Mouse (Mus musculus): ENCODE measurements around the gene Zfp239.
"Not testable (repeated sequence)": the region's sequence is repeated elsewhere in the genome, so short reads cannot be mapped to it uniquely, and the experiment has no call there.

The Zfp239 gene

GRCm38 (mm10) chr6:117861848-117862247, at the start of gene Zfp239:
Gene Zfp239, plus strand, starts transcription at chr6:117862100.
- DNase-seq = no peak

GRCm38 (mm10) chr6:117814681-117815080, 47.2 kb upstream of the Zfp239 start:
- no peak for DNase-seq

- no peak for DNase-seq
Measured at GRCm38 (mm10) chr6:117817108-117817541, 44.8 kb upstream of the Zfp239 start.

GRCm38 (mm10) chr6:117820327-117820726, 41.6 kb upstream of the Zfp239 start:
- DNase-seq = no peak

- DNase-seq = peak; percentile 84
Measured at GRCm38 (mm10) chr6:117825369-117825768, 36.5 kb upstream of the Zfp239 start.

- DNase-seq = peak; percentile 86
Measured at GRCm38 (mm10) chr6:117828273-117828672, 33.6 kb upstream of the Zfp239 start.

GRCm38 (mm10) chr6:117840686-117841510, 21.0 kb upstream of the Zfp239 start, which contains the start of gene Zfp637:
Gene Zfp637, plus strand, starts transcription at chr6:117841180.
- peak; percentile 97 for DNase-seq

- no peak for DNase-seq
Measured at GRCm38 (mm10) chr6:117841511-117841955, 20.4 kb upstream of the Zfp239 start.

GRCm38 (mm10) chr6:117844597-117844996, 17.3 kb upstream of the Zfp239 start:
- no peak for DNase-seq

GRCm38 (mm10) chr6:117846671-117847070, 15.2 kb upstream of the Zfp239 start:
- DNase-seq = not testable (repeated sequence)

GRCm38 (mm10) chr6:117847772-117848171, 14.1 kb upstream of the Zfp239 start:
- no peak for DNase-seq

- DNase-seq = no peak
Measured at GRCm38 (mm10) chr6:117848577-117848976, 13.3 kb upstream of the Zfp239 start.

- DNase-seq = no peak
Measured at GRCm38 (mm10) chr6:117851747-117852146, 10.2 kb upstream of the Zfp239 start.

- no peak for DNase-seq
Measured at GRCm38 (mm10) chr6:117857990-117858389, 3.9 kb upstream of the Zfp239 start.

GRCm38 (mm10) chr6:117862465-117862864, 565 bp downstream of the Zfp239 start:
- no peak for DNase-seq

- DNase-seq = peak; percentile 73
Measured at GRCm38 (mm10) chr6:117862899-117863620, 1.2 kb downstream of the Zfp239 start.

GRCm38 (mm10) chr6:117863751-117864150, 1.9 kb downstream of the Zfp239 start:
- DNase-seq = no peak

GRCm38 (mm10) chr6:117868187-117868586, 6.3 kb downstream of the Zfp239 start:
- no peak for DNase-seq

GRCm38 (mm10) chr6:117871034-117871433, 9.1 kb downstream of the Zfp239 start:
- DNase-seq = no peak

GRCm38 (mm10) chr6:117873450-117873849, 11.6 kb downstream of the Zfp239 start:
- not testable (repeated sequence) for DNase-seq

GRCm38 (mm10) chr6:117874621-117875281, 12.9 kb downstream of the Zfp239 start:
- no peak for DNase-seq

- peak; percentile 91 for DNase-seq
Measured at GRCm38 (mm10) chr6:117878700-117879407, 17.0 kb downstream of the Zfp239 start.
